Mouse (Mus musculus): ENCODE results near the gene Tm2d3. TPM values are rescaled to one million over a fixed set of nuclear protein-coding genes. Genes with fewer than 3 reads are reported as not detected.

Gene Tm2d3
- 40.6 and 42.8 TPM in 2 replicates for total RNA-seq (2017)

DNA sequence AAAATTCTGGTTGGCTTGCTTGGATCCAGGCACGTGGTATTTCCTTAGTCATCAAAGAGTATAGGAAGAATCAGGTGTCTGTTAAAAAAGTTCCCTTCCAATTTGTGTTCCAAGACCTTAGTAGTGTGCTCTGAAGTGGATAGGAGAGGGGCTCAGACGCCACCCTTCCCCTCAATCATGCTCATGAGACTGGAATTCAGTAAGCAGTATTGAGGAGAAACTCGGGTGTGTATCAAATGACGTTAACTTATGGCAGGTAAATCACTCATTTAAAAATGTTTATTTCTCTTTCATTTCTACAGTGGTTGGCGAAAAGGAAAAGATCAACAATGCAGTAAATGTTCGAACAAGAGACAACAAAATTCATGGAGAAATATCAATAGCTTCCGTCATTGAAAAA, at the start of gene Tm2d3:
Gene Tm2d3, plus strand, starts transcription at position 301 of the 400 bp plus-strand sequence.
- no peak for ATAC-seq (ENCODE audit: extremely low read depth, insufficient number of reproducible peaks, low FRiP score, poor library complexity, severe bottlenecking)

DNA sequence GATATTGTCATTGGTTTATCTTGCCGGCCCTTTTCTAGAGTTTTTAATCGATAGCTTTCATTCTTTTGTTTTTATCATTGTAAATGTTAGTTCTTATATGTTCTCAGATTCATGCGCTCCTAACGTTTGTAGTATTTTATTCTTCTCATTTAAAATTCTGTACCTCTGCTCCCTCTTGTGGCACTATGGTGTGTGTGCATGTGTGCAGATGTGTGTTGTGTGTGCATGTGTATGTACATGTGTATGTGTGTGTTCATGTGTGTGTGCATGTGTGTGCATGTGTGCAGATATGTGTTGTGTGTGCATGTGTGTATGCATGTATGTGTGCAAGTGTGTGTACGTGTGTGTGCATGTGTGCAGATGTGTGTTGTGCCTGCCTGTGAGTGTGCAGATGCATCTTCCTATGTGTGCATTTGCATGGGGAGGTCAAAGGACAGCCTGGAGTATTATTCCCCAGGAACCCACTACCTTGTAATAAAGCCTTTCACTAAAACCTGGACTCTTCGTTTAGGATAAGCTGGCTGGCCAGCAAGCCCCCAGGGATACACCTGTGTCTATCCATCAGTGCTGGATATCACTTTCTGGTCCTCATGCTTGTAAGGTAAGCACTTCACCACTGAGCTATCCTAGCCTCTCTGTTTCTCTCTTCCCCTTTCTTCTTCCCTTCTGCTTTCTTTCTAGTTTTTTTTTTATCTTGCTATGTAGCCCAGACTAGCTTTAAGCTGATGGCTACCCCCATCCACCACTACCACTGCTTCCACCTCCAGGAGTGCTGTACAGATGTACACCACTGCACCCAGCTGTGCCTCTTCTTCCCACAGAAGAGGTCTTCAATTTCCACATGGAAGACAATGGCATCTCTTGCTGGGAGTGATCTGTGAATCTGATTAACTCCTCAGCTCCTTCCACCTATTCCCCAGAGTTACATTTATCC, 48.3 kb upstream of the Tm2d3 start:
- ATAC-seq (ENCODE audit: extremely low read depth, insufficient number of reproducible peaks, low FRiP score, poor library complexity, severe bottlenecking), result no peak

DNA sequence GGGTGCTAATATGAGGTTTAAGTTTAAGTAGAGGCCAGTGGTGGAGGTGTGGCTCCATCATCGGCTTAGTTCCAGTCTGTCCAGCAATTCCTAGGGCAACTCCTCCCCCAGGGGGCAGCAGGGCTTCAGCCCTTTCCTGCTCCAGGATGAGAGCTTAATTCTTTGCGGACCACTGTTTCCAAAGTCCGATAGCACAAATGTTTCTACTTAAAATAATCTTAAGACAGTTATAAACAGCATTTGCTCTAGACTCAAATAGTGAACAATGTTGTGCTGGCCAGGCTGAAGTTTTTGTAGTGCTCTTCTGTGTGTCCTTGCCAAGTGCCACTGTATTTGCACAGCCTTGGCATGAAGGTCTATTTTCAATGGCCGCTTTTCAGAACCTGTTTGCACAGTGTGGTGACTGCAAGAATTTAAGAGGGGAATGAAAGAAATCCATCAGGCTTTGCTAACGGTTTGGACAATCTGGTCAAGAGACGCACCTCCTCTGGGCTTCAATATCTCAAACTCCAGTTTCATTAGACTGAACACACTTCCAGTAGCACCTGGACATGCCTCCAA, 47.0 kb upstream of the Tm2d3 start:
- no peak for ATAC-seq (ENCODE audit: extremely low read depth, insufficient number of reproducible peaks, low FRiP score, poor library complexity, severe bottlenecking)

DNA sequence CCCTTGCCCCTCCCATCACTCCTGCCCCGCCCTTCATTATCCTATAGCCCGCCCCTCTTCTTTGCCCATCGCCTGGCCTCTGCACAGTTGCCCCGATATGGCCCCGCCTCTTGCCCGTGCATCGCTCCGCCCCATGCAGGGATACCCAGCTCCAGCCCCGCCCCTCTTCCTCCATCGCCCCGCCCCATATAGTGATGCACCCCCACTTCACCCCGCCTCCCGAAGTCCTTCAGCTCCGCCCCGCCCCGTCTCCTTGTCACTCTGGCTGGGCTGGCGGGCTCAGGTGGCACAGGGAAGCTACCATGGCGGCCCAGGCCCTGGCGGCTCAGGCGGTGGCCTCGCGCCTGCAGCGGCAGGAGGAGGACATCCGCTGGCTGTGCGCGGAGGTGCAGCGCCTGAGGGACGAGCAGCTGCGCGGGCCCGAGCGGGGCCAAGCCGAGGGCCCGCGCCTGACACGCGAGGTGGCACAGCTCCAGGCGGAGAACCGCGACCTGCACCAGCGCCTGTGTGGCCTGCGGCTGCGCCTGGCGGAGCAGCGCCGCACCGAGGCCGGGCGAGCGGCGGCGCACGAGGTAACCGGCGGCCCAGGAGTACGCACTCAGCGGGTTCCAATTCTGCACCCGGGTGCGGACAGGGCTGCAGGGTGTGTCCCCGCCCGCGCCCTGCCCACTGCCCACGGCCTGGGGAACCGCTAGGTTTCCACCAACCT, 46.2 kb upstream of the Tm2d3 start, which contains the start of gene Tarsl2:
Gene Tarsl2, plus strand, starts transcription at position 256 of the 709 bp plus-strand sequence.
- peak; percentile 94 for ATAC-seq (ENCODE audit: extremely low read depth, insufficient number of reproducible peaks, low FRiP score, poor library complexity, severe bottlenecking)

DNA sequence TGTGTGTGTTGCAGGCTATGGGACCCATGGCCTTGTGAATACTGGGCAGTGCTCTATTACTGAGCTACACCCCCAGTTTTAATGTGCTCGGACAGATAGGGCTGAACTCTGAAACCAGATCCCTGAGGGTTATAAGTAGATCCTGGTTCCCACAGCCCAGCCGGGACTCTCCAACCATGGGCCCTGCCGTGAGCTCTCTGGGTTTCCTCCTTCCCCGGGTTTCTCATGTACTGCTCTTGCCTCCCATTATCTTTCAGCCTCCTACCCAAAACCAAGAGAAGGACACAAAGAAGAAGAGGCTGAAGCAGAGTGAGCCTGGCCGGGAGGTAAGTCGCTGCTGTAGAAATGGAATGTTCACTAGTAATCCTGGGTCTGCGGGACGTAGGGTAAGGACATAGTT, 45.0 kb upstream of the Tm2d3 start:
- no peak for ATAC-seq (ENCODE audit: extremely low read depth, insufficient number of reproducible peaks, low FRiP score, poor library complexity, severe bottlenecking)

DNA sequence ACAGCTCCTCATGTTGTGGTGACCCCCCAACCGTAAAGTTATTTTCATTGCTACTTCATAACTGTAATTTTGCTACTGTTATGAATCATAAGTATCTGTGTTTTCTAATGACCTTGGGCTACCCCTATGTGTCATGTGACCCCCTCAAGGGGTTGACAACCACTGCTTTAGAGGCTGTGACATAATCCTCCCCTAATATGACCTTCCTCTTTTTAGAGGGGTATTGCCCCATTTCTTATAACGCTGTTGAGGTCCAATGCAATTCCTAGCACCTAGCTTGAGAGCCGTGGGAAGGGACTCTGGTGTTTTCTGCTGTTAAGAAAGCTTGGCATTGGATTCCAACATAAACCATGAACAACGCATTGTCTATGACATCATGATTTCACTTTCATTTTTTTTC, 40.3 kb upstream of the Tm2d3 start:
- ATAC-seq (ENCODE audit: extremely low read depth, insufficient number of reproducible peaks, low FRiP score, poor library complexity, severe bottlenecking), result no peak

DNA sequence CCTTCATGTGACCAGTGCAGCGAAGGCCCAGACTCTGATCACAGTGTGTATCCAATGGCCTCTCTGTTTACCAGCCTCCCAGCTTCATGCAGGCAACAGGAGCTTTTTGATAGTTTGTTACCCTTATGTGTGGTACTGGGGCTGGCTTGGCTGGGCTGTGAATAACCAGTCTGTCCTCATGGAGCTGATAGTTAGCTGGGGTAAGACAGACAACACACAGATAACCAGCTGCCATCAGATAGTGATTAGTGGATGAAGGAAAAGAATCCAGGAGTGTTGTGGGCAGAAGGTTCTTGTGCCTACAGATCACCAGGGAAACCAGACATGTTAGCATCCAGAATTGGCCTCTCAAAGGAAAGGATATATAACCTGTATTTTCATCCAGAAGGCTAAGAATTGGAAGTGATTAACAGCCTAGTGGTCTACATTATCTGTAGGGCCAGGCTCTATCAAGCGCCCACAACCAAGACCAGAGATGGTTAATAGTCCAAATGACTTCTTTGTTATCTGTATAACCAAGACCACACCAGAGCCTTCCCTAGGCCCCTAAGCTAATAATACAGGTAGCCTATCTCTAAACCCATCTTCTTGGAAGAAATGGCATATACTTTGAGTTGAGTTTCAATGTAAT, 33.4 kb upstream of the Tm2d3 start:
- no peak for ATAC-seq (ENCODE audit: extremely low read depth, insufficient number of reproducible peaks, low FRiP score, poor library complexity, severe bottlenecking)

DNA sequence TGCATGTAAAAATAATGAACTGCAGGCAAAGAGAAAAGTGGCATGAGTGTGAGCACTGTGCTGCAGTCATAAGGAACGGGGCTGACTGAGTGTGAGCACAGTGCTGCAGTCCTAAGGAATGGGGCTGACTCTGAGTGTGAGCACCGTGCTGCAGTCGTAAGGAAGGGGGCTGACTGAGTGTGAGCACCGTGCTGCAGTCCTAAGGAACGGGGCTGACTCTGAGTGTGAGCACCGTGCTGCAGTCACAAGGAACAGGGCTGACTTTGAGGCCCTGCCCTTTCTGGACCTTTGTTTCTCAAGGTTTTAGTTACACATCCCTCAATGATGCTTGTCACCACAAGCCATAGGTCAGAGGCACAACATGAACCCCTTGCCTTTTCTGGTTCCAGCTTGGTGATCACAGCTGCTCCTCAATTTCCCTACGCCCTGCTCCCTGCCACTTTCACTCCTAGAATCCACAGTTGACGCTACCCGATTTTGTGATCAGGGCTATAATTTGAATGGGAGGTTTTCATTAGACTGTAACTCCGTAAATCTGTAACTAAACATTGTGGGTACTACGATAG, 27.7 kb upstream of the Tm2d3 start:
- ATAC-seq (ENCODE audit: extremely low read depth, insufficient number of reproducible peaks, low FRiP score, poor library complexity, severe bottlenecking), result no peak

DNA sequence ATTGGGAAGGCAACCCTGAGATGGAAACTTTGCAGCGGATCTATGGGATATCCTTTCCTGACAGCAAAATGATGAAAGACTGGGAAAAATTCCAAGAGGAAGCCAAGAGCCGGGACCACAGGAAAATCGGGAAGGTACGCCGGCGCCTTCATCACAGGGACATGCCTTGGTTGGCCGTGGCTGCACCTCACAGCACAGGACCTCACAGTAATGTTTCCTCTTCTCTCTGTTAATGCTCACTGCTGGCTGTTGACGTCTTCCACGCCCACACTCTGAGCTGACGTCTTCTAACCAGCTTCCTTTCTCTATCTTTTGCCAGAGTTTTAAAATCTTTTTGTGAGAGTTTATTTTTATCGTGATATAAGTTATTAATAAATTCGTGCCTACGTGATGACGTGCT, 27.1 kb upstream of the Tm2d3 start:
- ATAC-seq (ENCODE audit: extremely low read depth, insufficient number of reproducible peaks, low FRiP score, poor library complexity, severe bottlenecking), result no peak

DNA sequence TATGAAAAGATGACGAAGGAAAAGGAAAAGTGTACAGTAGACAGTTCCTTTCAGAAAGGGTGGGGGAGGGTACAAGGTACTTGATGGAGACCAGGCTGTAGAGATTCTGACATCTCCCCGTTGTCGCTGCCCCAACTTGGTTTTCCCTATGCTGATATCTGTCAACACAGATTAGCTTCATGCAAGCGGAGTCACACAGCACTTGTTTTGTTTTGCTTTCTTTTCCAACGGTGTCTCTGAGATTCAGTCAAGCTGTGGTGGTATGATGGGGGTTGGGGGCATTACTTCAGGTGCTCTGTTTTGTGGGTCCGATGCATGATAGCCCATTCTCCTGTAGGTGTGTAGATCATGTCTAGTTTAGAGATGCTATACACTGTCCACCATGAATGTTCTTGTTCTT, 23.5 kb upstream of the Tm2d3 start:
- ATAC-seq (ENCODE audit: extremely low read depth, insufficient number of reproducible peaks, low FRiP score, poor library complexity, severe bottlenecking), result no peak

DNA sequence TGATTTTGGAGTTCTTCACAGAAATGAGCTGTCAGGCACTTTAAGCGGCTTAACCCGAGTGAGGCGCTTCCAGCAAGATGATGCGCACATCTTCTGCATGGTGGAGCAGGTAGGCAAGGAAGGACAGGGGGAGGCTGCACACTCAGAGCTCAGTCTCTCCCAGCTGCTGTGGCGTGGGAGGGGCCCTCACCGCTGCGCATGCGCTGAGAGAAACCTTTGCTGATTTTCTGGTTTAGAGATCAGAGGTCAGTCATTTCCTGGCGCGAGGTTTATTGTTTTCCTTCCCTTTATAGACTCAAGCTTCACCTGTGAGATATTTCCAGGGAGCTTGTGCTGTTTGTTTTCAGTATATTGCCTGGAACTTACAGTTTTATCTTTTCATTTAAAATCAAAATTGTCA, 12.9 kb upstream of the Tm2d3 start:
- ATAC-seq (ENCODE audit: extremely low read depth, insufficient number of reproducible peaks, low FRiP score, poor library complexity, severe bottlenecking), result no peak

DNA sequence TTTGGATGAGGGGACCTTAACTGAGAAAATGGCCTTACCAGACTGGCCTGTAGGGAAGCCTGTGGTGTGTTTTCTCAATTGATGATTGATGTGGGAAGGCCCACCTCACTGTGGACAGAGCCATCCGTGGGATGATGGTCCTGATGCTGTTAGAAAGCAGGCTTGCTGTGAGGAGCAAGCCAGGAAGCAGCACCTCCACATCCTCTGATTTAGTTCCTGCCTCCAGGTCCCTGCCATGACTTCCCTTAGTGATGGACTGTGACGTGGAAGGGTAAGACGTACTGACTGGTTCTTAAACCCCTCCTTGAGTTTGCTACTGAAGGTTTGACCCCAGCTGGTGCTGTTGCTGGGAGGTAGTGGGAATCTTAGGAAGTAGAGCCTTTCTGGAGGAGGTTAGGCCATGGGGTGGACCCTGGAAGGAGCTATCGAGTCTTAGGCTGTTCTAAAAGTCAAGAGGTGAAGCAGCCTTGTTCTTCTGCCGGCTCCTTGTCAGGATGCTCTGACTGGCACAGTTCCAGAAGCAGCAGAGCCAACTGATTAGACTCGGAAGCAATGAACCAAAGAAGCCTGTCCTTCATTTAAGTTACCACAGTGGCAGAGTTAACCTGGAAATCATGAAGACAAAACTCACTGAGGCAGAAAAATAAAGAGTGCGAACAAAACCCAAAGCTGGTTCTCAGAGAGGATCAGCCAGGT, 11.9 kb upstream of the Tm2d3 start:
- ATAC-seq (ENCODE audit: extremely low read depth, insufficient number of reproducible peaks, low FRiP score, poor library complexity, severe bottlenecking), result no peak

DNA sequence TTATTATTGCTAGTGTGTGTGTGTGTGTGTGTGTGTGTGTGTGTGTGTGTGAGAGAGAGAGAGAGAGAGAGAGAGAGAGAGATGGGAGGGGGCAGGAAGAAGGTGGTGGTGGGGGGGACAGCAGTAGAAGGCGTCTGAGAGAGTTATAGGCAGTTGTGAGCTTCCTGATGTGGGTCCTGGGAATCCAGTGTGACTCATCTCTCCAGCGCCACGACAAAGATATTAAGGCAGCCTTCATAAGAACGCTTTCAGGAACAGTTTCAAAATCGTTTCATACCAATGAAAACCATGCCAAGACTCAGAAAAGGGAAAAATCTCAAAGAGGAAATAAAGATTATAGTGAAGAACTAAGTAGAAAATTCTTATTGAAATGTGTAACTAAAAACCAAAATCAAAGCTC, 9.8 kb upstream of the Tm2d3 start:
- ATAC-seq (ENCODE audit: extremely low read depth, insufficient number of reproducible peaks, low FRiP score, poor library complexity, severe bottlenecking), result no peak

DNA sequence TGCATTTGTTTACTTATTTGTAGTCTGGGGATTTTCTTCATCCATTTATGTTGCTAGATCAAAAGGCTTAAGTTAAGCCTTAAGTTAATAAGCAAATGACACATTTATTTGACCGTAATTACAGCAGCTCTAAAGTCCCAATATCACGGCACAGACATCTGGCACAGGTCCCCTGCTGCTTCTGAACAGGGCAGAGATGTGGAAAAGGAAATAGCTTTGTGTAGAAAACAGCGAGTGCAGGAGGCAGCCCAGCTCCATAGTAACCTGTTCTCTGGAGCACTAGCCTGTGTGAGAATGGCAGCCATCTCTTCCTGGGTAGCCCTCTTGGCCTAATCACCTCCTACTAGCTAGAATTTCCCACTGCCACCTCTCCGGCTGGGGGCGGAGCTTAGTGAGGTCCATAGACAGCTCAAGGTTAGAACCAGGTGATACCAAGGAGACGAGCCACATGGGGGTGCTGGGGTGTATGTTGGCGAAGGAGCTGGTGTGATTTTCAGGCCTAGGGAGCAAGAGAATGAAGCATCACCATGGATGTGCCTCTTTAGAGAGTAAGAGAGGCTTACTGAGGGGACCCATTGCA, 6.6 kb upstream of the Tm2d3 start:
- no peak for ATAC-seq (ENCODE audit: extremely low read depth, insufficient number of reproducible peaks, low FRiP score, poor library complexity, severe bottlenecking)

DNA sequence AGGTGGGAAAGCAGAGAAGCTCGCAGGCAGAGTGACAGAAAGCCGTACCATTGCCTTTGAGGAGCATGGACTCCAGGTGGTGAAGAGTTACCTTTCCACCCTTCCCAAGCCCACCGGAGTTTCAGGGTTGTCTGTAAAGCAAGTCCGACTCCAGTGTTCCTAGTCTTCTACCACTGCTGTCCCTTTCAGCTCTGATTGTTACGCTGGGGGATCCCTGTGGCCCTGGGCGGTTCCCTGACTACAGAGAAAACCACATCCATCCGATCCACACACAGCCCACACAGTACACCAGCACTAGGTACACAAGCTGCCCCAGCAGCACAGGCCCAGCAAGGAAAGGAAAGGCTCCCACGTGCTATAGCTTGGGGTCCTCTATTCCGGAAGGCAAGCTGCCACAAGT, 4.3 kb upstream of the Tm2d3 start:
- ATAC-seq (ENCODE audit: extremely low read depth, insufficient number of reproducible peaks, low FRiP score, poor library complexity, severe bottlenecking), result no peak

DNA sequence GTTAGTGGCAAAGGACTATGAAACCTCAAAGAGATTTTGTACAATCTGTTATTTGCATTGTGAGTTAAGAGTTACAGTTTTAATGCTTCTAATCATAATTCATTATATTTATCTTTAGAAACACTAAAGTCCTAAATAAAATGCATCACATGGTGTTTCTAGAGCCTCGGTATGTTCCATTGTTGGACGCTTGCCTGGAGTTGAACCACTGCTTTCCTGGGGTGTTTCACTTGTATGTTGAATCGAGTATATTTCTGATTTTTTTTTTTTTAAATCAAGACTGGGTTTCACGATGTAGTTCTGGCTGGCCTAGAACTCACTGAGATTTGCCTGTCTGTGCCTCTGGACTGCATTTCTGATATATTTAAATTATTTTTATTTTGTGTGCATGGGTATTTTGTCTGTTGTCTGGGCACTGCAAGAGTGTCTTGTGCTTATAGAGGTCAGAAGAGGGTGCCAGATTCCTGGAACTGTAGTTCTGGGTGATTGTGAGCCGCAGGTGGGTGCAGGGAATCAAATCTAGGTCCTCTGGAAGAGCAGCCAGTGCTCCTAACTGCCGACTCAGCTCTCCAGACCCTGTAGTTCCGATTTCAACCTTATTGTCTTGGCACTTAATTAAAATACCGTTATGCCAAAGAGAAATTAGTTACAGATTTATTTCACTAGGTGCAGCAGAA, 1.1 kb downstream of the Tm2d3 start:
- no peak for ATAC-seq (ENCODE audit: extremely low read depth, insufficient number of reproducible peaks, low FRiP score, poor library complexity, severe bottlenecking)

DNA sequence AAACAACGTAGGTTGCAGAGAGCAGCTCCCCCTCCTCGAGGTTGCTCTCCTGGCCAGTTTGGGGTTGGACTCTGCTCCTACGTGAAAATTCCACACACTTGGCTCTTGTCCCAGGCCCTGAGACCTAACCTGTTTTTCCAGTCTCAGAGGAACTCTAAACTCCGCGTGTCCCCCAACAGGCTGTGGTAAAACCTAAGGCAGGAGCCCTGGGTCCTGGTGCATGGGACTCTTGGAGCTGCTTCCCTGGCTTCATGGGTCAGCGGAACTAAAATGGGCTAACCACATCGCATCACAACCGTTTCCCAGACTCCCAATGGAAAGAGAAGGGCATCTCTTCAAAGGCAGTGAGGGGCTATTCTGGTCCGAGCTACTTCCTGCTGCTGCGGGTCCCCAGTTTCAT, 1.9 kb downstream of the Tm2d3 start:
- ATAC-seq (ENCODE audit: extremely low read depth, insufficient number of reproducible peaks, low FRiP score, poor library complexity, severe bottlenecking), result no peak
